Mouse (Mus musculus) urinary bladder, adult 2 months (tissue): ENCODE data around the gene Ntn1. TPM values are rescaled to one million over a fixed set of nuclear protein-coding genes. Genes with fewer than 3 reads are reported as not detected.

ENCODE experiments used
- DNase-seq: peaks from one replicate; pipeline ENCODE4 v3.0.0; 2022; ENCODE audit warnings: low spot score
- polyA plus RNA-seq: library from polyadenylated mRNA; depleted of rRNA; stranded (reverse); fragments of >200 nt; gene quantifications from 2 replicates; pipeline ENCODE4 v1.2.3, GENCODE M21; 2012

Ntn1 gene
- polyA plus RNA-seq, 1 experiment, result 17.7 TPM

DNA sequence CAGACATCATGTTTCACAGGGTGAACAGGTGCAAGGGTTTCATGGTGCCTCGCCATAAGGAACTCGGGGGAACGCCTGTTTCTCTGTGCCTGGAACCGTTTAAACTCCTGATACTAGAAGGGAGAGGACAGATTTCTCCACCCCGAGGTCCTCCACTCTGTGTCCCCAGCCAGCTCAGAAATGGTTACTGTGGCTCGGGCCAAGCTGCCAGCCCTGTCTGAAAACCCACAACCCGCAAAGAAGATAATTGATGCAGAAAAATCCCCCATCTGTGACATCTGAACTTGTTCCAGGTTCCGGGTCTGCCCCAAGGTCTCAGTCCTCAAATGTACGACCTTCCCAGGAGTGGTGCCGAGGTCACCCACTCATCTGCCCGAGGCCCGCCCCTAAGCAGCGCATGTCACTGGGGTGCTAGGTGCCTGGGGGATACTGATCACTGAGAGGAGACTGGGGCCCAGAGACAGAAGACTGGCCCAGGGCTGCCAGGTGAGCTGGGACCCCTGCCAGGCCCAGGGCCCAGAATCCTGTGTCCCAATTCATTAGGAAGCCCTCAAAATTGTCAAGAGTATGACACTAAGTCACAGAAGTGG lies 68.9 kb downstream of the Ntn1 start:
- no peak for DNase-seq

DNA sequence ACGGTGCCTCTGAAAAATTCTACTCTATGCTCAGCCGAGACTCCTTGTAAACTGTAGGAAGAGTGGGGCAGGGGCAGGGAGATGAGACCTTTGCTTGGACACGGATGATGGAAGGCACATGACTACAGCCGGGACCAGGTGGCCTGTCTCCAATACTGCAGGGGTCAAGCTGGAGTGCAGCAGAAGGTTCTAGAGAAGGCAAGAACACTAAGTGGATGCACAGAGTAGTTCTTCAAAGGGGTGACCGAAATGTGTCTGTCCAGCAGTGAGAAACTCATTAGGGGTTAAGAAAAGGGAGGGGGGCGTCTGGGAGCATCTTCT lies 69.5 kb downstream of the Ntn1 start:
- no peak for DNase-seq

DNA sequence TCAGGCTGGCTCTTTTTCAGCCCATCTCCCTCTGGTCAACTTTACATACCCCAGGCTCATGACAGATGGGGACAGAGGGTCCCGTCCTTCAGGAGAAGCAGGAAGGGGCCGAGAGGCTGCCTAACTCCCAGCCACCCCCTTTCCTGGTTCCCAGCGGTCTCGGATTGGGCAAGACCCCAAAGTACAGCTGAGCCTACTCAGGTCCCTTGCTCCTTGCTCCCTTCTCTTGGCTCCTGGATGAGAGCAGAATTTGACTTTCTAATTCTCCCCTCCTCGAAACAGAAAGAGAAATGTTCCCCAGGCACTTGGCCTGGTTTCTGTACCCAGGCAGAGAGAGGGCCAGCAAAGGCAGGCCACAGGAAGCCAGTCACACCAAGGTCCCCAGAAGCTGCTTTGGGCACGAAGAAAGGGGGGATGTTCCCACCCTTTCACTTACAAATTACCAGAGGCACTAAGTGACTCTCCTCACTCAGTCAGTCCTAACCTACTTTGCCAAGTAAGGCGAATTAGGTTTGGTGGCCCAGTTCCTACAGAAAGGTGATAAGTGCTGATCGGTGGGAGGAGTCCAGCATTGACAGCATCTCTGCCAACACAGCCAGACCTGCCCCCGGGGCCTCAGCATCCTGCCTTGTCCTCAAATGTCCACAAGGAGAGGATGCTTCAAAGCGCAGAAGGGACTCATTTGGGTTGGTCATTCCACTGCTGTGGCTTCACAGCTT lies 70.1 kb downstream of the Ntn1 start:
- no peak for DNase-seq

DNA sequence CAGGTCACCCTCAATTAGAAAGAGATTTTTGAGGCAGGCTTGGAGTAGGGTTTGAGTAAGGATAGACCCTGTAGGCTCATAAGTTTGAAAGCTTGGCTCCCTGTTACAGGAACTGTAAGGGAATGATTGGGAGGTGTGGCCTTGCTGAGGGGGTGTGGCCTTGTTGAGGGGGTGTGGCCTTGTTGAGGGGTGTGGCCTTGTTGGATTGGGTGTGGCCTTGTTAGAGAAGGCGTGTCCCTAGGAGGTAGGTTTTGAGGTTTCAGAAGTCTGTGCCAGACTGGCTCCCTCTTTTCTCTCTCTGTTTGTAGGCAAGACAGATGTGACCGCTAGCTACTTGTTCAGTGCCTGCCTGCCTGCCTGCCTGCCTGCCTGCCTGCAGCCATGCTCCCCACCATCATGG lies 75.8 kb downstream of the Ntn1 start:
- DNase-seq, result no peak

DNA sequence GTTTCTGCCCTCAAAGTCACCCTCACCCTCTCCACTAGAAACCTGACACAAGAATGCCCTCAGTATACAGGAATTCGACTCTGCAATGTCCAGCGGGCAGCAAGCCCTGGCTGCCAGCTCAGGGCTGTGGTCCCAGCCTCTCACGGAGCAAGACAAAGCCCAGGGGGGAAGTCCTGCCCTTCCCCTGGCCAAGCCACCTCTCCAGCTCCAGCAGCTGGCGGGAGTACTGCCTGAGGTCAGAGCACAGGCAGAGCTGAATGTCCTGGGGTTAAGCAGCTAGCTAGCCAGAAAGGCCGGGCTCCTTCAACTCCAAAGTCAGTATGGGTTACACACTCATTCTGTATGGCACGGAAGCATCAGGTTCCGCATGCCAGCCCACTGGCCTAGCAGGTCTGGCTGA lies 79.2 kb downstream of the Ntn1 start:
- no peak for DNase-seq

DNA sequence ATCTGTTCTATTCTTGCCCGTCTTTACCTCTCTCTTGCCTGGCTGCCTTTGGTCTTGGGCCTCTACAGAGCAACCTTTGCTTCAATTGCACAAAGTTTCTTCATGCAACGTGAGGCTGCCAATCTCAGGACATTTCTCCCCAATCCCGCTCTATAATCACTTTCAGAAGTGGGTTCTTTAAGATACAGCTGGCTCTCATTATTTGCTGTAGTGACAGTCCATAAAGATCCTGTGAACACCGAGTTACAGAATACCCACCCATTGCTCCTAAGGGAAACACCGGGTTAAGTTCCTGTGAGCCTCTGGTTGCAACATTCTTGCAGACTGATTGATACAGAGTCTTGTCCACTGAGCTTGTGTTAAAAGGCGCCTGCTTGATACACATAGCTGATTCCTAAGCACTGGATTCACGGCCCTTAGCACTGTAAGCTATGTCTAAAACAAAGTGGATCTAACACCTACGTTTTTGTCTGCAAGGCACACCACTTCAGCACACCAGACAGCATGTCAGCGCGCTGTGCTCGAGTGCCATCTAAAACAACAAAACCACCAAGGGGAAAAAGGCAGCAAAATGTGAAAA lies 85.0 kb downstream of the Ntn1 start:
- DNase-seq, result no peak

DNA sequence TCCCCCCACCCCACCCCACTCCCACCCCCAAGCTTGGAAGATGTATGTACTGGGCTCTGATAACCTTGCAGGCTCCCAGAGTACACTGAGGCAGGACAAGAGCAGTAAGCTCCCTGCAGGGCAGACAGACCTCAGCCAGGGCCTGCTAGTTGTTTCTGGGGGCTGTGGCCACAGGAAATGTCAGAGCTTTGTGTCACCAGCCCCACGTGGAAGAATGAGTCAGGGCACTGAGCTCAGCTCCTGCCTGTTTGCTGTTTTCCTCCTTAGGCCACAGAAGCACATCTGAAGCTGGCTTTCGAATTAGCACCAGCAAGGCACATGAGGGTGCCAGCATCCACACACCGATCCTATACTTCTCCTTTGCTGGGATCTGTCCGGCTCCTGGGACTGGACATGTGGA lies 86.8 kb downstream of the Ntn1 start:
- no peak for DNase-seq

DNA sequence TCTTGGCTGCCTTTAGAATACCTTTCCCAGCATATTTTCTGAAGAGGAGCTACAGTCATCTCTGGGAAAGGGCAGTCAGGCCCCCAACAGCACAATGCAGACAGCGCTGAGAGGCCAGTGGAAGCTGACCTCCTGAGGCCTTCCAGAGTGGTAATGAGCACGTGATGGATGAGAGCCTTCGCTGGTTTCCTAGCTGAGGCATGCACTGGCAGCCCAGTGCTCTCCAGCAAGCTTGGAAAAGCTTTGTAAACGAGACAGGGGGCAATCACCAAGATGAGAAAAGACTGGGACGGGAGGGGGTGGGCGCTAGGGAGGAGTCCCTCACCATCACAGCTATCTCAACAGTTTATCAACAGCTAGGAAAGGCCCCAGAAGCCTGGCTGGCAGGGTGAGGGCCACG lies 87.6 kb downstream of the Ntn1 start:
- no peak for DNase-seq

DNA sequence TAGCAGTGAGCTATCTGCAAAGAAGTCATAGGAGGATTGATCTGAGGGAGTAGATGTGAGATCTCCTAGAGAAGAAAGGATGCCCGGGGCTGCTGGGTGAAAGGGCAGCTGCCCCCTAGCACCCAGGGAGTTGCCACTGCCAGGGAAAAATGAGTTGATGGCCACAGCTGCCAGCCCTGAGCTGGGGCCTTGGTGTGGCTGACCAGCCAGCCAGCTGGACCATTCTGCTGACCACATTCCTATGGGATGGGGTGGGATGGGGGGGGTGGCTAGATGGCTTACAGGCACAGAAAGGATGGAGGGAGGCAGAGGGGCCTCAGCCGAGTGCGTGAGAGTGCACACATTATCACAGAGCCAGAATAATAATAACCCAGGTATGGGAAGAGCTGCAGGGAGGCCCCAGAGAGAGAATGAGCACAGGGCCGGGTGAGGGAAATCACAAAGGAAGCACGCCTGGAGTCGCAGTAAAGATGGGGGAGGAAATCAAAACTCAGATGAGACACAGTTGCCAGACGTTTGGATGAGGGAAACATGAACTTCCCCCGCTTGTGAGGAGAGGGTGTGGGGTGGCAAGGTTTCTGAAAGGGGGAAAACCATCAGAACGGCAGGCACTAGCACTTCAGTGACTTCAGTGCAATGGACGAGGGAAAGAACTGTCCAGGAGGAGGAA lies 91.6 kb downstream of the Ntn1 start:
- DNase-seq, result no peak

DNA sequence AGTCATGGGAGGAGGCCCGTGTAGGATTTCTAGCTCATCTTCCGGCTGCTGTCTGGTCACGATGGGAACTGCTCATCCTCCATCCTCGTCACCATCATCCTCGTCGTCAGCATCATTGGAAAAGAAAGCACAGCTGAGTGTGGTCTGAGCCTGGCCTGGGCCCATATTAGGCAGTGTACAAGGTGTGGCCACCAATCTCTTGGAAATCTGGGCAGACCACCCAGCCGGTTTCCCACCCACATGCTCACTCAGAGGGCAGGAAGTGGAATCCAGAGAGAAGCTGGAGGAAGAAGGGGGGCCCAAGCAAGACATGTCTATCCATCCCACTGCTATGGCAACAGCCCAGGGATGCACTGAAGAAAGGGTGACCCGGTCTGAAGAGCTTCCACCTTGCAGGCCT lies 94.6 kb downstream of the Ntn1 start:
- no peak for DNase-seq

DNA sequence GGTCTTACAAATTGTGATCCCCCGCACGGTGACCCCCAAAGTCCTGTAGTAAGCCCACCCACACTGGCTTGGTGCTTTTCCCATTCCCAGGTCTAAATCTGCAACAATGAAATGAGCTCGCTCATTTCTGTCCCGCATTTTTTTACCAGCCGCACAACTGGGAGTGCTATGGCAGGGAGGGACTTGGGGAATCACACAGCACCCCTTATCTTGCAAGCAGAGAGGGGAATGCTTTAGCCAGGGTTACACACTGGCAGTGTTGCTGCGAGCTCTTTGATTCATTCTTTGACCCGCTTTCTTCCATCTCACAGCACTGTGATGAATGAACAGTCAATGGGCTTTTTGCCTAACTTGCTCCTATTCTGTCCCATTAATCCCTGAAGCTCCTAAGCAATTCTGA lies 98.3 kb downstream of the Ntn1 start:
- DNase-seq, result no peak

DNA sequence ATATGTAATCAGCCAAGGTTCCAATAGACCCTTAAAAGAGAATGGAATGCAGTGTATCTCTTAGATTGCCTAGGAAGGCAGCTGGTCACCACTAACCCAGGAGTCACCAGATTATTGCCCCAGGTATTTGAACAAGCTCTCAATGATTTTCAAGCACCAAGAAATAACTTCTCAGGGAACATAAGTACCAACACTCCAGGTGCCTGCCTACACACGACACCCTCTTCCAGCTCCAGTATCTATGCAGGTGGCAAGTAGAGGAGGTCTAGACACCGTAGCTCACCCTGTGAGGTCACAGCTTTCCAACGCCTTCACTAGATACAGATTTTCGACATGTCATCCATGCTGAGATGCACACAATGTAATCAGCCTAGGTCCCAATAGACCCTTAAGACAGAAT lies 99.0 kb downstream of the Ntn1 start:
- DNase-seq, result no peak

DNA sequence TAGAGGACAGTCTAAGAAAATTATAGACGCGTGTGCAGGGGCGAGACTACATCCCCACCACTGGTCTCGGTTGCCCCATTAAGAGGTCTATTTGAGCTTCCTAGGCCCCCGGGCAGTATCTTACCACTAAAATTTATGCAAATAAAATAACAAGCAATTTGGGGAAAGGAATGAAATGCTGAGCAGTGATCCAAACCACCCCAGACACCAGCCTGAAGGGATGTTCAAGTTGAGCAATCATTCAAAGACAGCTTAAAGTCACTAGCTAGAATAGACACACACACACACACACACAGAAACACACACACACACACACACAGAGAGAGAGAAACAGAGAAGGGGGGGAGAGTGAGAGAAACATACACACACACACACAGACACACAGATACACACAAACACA lies 105.1 kb downstream of the Ntn1 start:
- DNase-seq, result no peak

DNA sequence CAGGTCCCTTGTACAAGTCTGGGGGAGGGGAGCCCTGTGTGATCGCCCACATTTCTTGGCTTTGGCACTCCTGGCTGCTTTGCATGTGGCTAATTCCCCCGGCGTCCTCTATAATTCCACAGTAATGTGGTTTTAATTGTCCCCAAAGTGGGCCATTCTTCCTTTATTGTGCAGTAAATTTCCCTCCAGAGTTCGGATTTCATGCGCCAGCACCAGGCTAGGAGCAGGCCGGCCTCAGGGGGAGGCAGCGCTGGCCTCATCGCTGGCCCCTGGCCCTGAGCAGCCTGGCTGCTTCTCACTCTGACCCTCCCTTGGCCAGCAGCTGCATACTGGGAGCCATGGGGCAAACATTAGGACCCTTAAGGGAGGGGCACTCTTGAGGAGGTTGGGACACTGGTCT lies 110.0 kb downstream of the Ntn1 start:
- DNase-seq, result no peak

DNA sequence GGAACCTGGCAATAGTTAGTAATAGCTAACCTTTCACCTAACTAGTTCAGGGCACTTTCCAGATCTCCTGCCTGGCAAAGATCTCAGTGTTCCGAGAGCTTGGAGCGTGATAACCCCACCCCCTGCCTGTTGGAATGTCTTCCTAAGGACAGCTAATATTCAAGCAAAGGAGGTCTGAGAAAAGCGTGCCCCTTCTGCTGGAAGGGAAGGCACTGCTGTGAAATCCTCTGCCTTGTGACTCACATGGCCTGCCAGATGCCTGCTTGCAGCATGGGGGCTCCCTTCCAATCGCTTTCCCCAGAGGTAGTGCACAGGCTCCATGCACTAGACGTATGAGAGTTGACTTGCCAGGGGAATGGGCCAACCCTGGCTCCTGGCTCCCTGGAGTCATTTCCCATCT lies 113.3 kb downstream of the Ntn1 start:
- no peak for DNase-seq

DNA sequence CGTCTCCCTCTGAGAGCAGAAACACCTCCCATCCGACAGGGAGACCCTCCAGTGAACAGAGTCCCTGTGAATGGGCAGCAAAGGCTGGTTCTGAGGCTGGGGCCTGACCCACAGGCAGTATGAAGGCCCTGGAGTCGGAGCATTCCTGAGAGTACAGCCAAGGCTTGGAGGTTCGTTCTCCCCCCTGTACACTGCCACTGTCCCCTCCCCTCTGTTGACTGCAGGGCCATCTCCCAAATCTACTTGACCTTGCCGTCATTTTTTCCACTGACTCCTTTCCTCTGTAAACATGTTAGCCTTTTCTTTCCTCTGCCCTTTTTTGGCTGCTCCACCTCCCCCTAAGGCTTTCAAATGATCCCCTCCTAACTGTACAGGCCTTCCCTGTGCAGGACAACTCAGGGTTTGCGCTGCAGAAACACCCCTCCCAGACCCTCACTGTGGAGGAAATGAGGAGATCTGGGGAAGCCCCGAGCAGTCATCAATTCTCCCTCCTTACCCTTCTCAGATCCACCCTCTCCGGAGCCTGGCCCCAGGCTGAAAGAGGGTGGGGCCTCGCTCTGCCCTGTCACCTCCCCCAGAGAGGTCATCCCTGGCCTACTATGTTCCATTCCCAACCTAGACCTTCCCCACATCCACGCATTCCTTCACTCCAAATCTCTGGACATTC lies 114.3 kb downstream of the Ntn1 start:
- DNase-seq, result no peak

DNA sequence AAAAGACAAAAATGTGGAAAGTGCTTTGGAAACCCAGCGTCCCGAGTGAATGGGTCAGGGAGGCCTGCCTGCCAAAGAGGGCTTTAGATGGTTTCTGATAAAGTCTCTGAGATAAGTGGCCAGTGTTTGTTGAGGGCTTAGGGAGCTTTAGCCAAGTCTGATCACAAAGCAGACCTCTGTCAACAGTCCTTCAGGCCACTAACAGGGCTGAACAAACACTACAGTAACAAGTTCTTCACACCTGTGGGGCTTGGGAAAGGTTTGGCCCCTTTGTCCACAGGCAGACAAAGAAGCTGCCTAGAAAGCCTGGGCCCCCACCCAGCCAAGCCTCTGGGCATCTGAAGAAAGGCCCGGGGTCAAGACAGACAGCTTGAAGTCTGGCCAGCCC lies 114.9 kb downstream of the Ntn1 start:
- no peak for DNase-seq

DNA sequence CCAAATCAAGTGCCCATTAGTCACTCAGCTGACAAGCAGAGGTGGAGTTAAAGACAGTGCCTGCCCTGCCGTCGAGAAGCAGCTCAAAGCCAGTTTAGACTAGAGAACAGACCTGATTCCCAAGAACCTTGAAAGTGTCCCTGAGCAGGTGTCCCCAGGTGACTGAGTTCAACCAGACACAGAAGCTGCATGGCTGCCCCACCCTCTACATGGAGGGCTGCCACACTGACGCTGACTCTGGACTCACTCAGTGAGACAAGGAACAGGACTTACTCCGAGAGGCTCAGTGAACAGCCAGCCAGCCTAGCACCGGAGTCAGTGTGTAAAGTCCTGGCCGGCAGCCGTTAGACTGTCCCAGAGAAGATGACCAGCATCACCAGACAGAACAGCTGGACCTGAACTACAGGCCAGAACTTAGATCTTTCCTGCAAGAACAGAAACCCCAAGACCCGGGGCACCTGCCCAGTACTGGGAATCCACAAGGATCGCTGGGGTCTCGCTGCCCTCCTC lies 120.6 kb downstream of the Ntn1 start:
- DNase-seq, result no peak

DNA sequence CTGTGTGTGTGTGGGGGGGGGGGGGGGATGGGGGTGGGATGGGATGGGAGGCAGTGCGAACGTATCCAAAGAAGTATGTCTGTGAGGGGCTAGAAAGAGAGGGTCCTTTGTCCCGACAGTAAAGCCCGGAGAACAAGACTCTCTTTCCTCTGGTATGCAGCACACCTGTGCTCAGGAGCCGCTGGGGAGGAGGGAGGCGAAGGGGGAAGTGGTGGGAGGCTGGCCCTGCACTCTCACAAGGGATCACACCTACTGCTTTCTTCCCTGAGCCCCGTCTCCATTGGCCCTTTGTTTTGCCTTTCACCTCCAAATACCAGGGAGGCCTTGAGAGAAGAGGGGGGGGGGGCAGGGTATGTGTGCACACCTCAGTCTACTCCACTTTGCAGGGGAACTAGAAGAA lies 123.7 kb downstream of the Ntn1 start:
- no peak for DNase-seq

DNA sequence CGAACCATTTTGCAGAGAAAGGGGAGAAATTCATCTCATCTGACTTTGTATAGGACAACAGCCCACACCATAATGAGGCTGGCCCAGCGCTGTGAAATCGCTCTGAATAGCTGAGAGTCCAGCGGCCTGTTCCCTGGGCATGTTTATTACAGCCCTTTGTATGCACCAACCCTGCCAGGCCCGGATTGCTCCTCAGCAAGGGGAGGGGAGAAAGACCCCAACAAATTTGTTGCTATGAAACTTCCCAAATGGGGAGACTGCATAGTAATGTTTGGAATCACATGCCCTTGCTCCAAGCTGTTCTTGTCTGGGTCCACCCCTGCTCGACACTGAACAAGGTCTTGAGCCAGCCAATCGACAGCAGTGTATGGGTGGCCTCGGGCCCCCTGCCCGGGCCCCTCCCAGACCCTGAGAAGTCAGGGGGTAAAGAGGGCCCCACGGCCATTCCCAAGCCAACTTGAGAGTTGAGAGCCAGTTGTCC lies 126.3 kb downstream of the Ntn1 start:
- no peak for DNase-seq

DNA sequence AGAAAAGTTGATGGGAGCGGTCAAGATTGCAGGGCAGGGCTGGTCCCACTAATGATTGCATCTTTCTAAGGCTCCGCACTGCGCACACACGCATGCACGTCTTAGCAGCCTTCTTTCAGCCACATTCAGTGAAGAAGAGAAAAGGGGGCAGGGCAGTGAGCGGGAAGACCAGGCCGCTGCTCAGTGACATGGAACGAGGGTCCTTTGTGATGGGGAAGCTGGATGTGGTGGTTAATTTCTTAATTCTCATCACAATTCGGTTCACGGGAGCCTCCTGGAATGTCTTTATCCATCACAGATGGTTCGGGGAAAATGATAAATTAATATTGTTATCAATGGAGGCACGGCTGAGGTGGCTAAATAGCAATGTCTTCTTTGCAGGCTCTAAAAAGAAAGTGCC lies 126.8 kb downstream of the Ntn1 start:
- no peak for DNase-seq

DNA sequence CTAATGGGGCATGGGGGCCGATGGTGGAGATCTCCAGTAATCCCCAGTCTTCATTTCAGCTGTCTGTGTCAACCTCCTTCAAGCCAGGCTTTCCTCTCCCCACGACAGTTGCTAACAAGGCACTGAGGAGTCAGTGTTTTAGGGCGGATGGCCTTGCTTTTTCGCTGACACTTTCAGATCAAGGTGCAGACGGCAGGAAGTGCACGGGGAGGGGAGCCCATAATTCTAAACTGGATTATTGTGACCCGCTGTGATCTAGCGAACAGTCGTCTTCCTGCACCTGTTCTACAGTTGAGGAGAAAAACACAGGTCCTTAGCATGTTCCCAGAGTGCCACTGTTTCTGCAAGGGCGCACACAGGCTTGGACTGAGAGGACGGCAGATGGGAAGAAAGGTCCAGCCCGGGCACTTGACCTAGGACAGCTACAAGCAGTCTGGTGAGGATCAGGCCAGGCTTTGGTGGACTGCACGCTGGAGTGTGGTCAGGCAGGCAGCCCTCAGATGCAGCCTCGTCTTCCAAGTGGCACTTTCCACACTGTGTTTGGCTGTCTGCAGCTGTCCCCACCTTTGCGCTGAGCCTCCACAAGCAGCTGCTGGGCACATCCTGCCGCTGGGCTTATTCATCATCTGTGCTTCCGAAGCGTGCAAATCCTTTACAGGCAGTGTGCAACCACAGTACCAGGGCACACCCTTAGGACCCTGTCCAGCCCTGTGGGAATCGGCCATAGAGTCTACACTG lies 129.7 kb downstream of the Ntn1 start:
- DNase-seq, result no peak
